Mouse (Mus musculus) lung, embryonic 14.5 days (tissue): ENCODE measurements around the gene Susd2. TPM values are rescaled to one million over a fixed set of nuclear protein-coding genes. Genes with fewer than 3 reads are reported as not detected.
A peak's percentile ranks its signal among the peaks of the same experiment; 100 is the strongest.

Experiments
- ATAC-seq: fragments of 200-750 bp; cut with Nextera tagmentation; 2 replicates; pipeline ENCODE4 v1.8.0; 2017; ENCODE audit warnings: mild to moderate bottlenecking, moderate TSS enrichment, moderate library complexity; ENCODE audit not compliant: insufficient read depth
- DNase-seq: peaks from one replicate; pipeline ENCODE4 v3.0.0-alpha.2; 2015
- H3K27ac ChIP-seq: fragments of 300-500 bp; sonication (generic); 2 replicates; pipeline ENCODE4 v1.5.1; 2014; ENCODE audit warnings: low read depth, mild to moderate bottlenecking, moderate library complexity
- H3K27me3 ChIP-seq: fragments of 300-500 bp; sonication (generic); 2 replicates; pipeline ENCODE4 v1.6.1; 2014; ENCODE audit warnings: low read length, control low read depth; ENCODE audit not compliant: insufficient read depth
- H3K36me3 ChIP-seq: fragments of 300-500 bp; sonication (generic); 2 replicates; pipeline ENCODE4 v1.6.1; 2014; ENCODE audit warnings: control low read depth; ENCODE audit not compliant: insufficient read depth
- H3K4me1 ChIP-seq: fragments of 300-500 bp; sonication (generic); 2 replicates; pipeline ENCODE4 v1.6.1; 2014; ENCODE audit warnings: antibody characterized with exemption, control low read depth; ENCODE audit not compliant: insufficient read depth
- H3K4me2 ChIP-seq: fragments of 300-500 bp; sonication (generic); 2 replicates; pipeline ENCODE4 v1.6.1; 2014; ENCODE audit warnings: mild to moderate bottlenecking
- H3K4me3 ChIP-seq: fragments of 300-500 bp; sonication (generic); 2 replicates; pipeline ENCODE4 v1.5.1; 2014; ENCODE audit warnings: low read depth, low read length
- H3K9ac ChIP-seq: fragments of 300-500 bp; sonication (generic); 2 replicates; pipeline ENCODE4 v1.6.1; 2014
- H3K9me3 ChIP-seq: fragments of 300-500 bp; sonication (generic); 2 replicates; pipeline ENCODE4 v1.6.1; 2016; ENCODE audit warnings: low read depth, low read length, control low read depth
- CTCF ChIP-seq: IDR thresholded peaks from 2 replicates; pipeline ENCODE4 v1.5.1; 2016; ENCODE audit warnings: antibody characterized with exemption, low read depth
- WGBS: fragments of 180-500 bp; shearing (Covaris S2); extraction: QIAGEN DNeasy Blood & Tissue Kit; methylation state at CpG from one replicate; pipeline ENCODE4 v1.1.7; 2014; 5-methylcytosine and 5-hydroxymethylcytosine counted together
- polyA plus RNA-seq: library from polyadenylated mRNA; unstranded; fragments of >200 nt; fragmentation: Nextera tagmentation; extraction: Ambion mirVana; gene quantifications from 2 replicates; pipeline ENCODE4 v1.2.1, GENCODE M21; 2014

The Susd2 gene
- polyA plus RNA-seq, 1 experiment from 2014 or later, result 5.9 TPM

- peaks cover 59% of the 10 kb centered on the region for H3K36me3 ChIP-seq
- 75% methylated on average over 3 of the region's 3 CpGs for WGBS
These were observed 3.6 kb upstream of the Susd2 start for GRCm38 (mm10) chr10:75647362-75647761.

DNA sequence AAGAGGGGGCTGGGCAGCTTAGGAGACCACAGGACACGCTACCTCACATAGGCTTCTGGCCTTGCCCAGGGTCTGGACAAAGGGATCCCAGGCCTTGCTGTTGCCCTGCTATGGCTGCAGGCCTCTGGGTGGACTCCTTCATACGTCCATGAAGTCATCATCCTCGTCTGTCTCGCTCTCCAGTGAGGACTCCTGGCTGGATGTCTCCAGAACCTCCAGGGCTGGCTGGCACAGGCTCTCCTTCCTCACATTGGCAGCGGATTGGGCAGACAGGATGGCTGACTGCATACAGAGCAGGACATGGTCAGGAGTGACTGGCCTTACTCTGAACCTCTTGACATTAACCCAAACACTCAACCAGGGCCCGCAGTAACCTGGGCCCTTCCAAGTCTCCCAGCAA, 2.6 kb upstream of the Susd2 start:
- DNase-seq, result no peak
- H3K27me3 ChIP-seq, result no peaks in the 10 kb centered on the region
- H3K4me1 ChIP-seq, result no peaks in the 10 kb centered on the region
- H3K36me3 ChIP-seq, result peaks cover 51% of the 10 kb centered on the region
- no peak overlapping the region for H3K27ac ChIP-seq
- TF ChIP-seq CTCF, result no peak
- H3K4me2 ChIP-seq, result no peak overlapping the region
- H3K4me3 ChIP-seq, result no peak overlapping the region
- 78% methylated on average over 6 of the region's 6 CpGs for WGBS
- no peak overlapping the region for H3K9ac ChIP-seq
- no peaks in the 10 kb centered on the region for H3K9me3 ChIP-seq
- no peak for ATAC-seq

More at GRCm38 (mm10) chr10:75647362-75647761, 3.6 kb upstream of the Susd2 start:
- Histone ChIP-seq H3K4me2 (no peak overlapping the region), H3K27ac (peak overlapping the region; percentile 10; the same call in 1 of the 2 replicates), H3K4me1 (no peaks in the 10 kb centered on the region), H3K9me3 (no peaks in the 10 kb centered on the region), H3K4me3 (no peak overlapping the region), H3K27me3 (no peaks in the 10 kb centered on the region), H3K9ac (no peak overlapping the region)
- TF ChIP-seq CTCF, result no peak
- DNase-seq, result peak; percentile 64
- ATAC-seq, result peak; percentile 19; the same call in 1 of the 2 replicates

DNA sequence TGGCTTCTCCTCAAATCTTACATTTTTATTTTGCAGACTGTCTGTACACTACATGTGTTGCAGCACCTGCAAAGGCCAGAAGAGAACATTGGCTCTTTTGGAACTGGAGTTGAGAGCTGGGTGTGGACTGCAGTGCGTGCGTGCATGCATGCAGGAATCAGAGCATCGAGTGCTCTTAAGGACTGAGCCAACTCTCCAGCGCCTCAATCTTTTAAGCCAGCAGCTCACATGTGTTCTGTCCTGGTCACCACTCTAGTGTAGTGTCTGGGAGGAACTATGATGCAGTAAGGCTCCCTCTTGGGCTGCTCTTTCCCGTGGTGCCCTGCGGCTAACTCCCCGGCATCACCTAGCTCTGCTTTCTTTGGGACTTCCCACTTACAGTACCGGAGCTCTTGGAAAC, 1.8 kb upstream of the Susd2 start:
- Histone ChIP-seq H3K9me3 (no peaks in the 10 kb centered on the region), H3K4me1 (no peaks in the 10 kb centered on the region), H3K9ac (no peak overlapping the region), H3K27me3 (no peaks in the 10 kb centered on the region), H3K36me3 (peaks cover 43% of the 10 kb centered on the region), H3K4me2 (no peak overlapping the region), H3K4me3 (no peak overlapping the region), H3K27ac (no peak overlapping the region)
- no peak for DNase-seq
- WGBS, result 81% methylated on average over 8 of the region's 8 CpGs
- no peak for ATAC-seq
- no peak for TF ChIP-seq CTCF

DNA sequence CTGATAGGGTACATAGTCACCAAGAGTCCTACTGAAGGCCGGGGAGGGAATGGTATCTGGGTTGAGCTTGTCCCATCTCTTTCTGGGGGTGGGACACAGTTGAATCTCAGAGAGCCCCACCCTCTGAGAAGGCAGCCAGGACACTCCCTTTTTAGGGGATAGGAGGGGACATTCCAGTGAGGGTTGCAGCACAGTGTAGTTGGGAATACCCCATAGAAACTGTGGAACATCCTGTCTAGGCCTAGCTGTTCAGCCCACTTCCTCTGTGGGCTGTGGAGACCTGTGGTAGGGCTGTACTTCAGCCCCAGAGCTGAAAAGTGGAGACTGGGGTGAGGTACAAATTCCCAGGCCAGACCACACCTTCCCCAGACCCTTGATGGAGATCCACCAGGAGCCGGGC, 917 bp downstream of the Susd2 start:
- H3K27me3 ChIP-seq, result no peaks in the 10 kb centered on the region
- no peak overlapping the region for H3K27ac ChIP-seq
- peaks cover 16% of the 10 kb centered on the region for H3K36me3 ChIP-seq
- ATAC-seq (no peak), DNase-seq (no peak)
- WGBS, result 84% methylated on average over 2 of the region's 2 CpGs
- no peak for TF ChIP-seq CTCF
- no peak overlapping the region for H3K9ac ChIP-seq
- no peak overlapping the region for H3K4me2 ChIP-seq
- H3K4me1 ChIP-seq, result no peaks in the 10 kb centered on the region
- H3K4me3 ChIP-seq, result no peak overlapping the region
- H3K9me3 ChIP-seq, result no peaks in the 10 kb centered on the region

DNA sequence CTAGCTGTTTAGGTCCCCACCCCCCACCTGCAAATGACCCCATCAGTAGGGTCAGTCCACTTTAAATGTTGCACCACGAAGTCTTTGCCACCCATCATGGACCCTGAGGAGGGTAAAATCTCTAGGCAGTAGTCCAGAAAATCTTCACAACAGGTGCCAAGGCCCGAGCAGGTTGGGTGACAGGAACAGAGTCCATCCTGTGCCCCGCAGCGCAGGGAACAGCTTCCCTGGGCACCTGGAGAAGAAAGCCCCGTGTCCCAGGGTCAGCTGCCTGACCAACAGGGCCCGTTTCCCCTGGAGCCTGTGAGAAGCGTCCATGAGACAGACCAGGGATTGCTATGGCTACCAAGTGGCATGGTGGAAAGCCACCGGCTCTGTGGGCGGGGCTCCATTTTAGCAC, 1.4 kb downstream of the Susd2 start:
- no peak for TF ChIP-seq CTCF
- 74% methylated on average over 9 of the region's 9 CpGs for WGBS
- Histone ChIP-seq H3K27ac (no peak overlapping the region), H3K9ac (no peak overlapping the region), H3K36me3 (peaks cover 11% of the 10 kb centered on the region), H3K9me3 (no peaks in the 10 kb centered on the region), H3K4me2 (no peak overlapping the region), H3K4me3 (no peak overlapping the region), H3K4me1 (no peaks in the 10 kb centered on the region), H3K27me3 (no peaks in the 10 kb centered on the region)
- ATAC-seq (no peak), DNase-seq (no peak)

GRCm38 (mm10) chr10:75641721-75642222, 2.0 kb downstream of the Susd2 start:
- ATAC-seq, result no peak
- no peaks in the 10 kb centered on the region for H3K27me3 ChIP-seq
- H3K9ac ChIP-seq, result no peak overlapping the region
- no peak for DNase-seq
- peaks cover 7% of the 10 kb centered on the region for H3K36me3 ChIP-seq
- 79% methylated on average over 7 of the region's 7 CpGs for WGBS
- no peaks in the 10 kb centered on the region for H3K4me1 ChIP-seq
- TF ChIP-seq CTCF, result no peak
- H3K27ac ChIP-seq, result no peak overlapping the region
- no peak overlapping the region for H3K4me2 ChIP-seq
- no peak overlapping the region for H3K4me3 ChIP-seq
- H3K9me3 ChIP-seq, result no peaks in the 10 kb centered on the region

GRCm38 (mm10) chr10:75637711-75638110, 6.1 kb downstream of the Susd2 start:
- 82% methylated on average over 11 of the region's 11 CpGs for WGBS
- no peak overlapping the region for H3K27ac ChIP-seq
- no peaks in the 10 kb centered on the region for H3K9me3 ChIP-seq
- no peak for ATAC-seq
- no peaks in the 10 kb centered on the region for H3K27me3 ChIP-seq
- no peak for DNase-seq
- H3K4me3 ChIP-seq, result no peak overlapping the region
- no peak overlapping the region for H3K9ac ChIP-seq
- no peaks in the 10 kb centered on the region for H3K4me1 ChIP-seq
- no peak for TF ChIP-seq CTCF
- no peaks in the 10 kb centered on the region for H3K36me3 ChIP-seq
- no peak overlapping the region for H3K4me2 ChIP-seq
